Mouse (Mus musculus): ENCODE measurements around the gene Hnmt.
"Not testable (repeated sequence)": the region's sequence is repeated elsewhere in the genome, so short reads cannot be mapped to it uniquely, and the experiment has no call there.

Gene Hnmt

DNA sequence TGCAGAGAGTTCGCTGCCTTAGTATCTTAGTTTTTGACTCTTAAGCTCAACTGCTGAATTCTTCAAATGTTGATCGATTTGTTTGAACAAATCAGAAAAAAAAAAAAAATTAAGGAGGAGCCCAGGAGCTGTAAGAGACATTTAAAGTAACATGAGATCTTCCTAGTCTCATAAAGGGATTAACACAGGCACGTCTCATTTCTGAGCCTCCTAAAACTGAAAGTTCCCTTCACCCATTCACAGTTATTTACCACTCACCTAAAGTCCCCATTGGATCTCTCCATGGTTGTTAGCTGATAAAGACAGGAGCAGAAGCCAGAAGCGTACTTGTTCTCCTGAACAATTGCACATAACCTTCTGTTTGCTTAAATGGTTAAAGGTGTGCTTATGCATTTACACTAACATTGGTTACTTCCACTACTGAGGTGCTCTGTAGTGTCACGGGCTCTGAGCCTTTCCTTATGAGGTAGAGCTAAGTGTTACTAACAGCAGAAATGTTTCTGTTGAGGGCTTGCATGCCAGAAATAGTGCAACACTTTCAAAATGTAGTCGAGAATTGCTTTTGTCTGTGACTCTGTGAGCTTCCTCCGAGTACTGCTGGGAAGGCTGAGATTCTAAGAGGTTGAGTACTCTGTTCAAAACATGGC is at the start of gene Hnmt:
TSS of gene Hnmt (minus strand) at position 51 of the 647 bp plus-strand sequence.
- DNase-seq (ENCODE audit: low read depth in 2 of 2, low spot score in 2 of 2), result no peak

DNA sequence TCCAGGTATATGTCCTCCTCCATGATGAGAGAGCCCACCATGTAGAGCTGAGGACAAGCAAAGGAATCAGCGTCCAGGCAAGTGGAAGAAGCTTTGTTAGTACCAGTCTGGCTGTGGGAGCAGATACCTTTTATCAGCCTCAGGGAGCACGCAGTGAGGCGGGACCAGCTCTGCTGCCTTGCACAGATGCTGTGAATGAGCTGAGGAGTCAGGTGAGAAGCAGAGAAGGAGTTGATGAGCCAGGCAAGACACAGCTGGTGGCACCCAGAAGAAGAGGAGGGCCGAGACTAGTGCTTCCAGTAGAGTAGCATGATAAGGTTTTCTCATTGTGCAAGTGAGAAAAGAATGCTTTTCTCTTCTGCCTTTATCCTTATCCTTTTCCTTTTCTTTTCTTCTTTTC is 47.3 kb upstream of the Hnmt start, which contains the start of gene Tbpl2:
TSS of gene Tbpl2 (minus strand) at position 101 of the 400 bp plus-strand sequence.
- no peak for DNase-seq (ENCODE audit: low read depth in 2 of 2, low spot score in 2 of 2)

DNA sequence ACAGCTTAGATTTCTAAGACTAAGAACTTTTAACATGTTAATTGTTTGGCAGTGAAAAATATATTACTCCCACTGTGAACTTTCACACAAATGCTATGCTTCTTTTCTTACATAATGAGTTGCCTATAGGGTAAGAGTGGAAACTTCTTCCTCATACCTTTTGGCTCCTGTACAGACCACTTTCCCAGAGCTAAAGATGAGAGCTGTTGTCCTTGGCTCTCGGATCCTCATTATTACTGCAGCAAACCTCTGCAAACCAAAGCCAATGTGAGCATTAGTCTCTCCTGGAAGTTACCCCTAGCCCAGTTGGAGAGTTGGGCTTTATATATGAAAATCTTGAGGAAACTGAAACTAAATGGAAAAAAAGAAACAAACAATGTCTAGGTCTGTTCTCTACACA is 41.7 kb upstream of the Hnmt start:
- DNase-seq (ENCODE audit: low read depth in 2 of 2, low spot score in 2 of 2), result no peak

DNA sequence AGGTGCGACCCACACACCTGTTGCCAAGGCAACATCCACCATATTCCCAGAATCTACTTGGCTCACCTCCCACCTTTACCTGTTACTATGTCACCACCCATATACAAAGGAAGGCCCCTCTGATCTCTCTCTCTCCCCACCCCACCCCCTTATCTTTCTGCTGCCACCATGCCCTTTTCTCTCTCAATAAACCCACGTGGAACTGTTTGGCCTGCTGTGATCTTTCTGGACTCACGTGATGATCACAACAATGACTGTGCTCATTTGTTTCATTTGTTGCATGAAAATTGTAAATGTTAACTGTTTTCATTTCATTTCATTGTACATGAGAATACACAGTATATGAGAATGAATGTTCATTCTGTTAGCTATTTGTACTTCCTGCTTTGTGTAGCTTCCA is 1.3 kb upstream of the Hnmt start:
- no peak for DNase-seq (ENCODE audit: low read depth in 2 of 2, low spot score in 2 of 2)

DNA sequence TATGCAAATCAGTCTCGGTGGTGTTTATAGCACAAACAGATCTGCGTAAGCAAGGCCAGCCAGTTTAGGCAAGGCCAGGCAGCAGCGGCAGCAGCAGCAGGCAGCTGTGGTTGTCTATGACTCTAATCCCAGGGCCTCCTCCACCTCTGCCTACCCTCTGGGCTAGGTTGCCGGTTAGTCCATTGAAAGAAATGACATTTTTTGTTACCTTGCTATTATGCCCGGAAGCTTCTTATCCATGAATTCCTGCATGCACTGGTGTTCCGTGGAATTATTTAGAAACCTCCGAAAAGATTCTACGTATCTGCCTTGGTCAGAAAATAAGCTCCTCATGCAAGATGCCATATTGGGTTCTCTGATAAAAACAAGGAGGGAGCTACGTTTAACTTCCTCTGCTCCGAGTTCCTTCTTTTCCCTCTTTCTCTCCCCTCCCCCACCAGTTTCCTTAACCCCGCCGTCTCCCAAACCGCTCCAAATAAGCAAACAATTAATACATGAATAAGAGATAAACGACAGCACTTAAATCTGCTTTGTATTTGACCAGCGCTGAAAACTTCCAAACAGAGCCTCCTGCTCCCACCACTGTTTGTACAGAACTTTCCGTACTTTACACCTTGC is 605 bp downstream of the Hnmt start:
- no peak for DNase-seq (ENCODE audit: low read depth in 2 of 2, low spot score in 2 of 2)

DNA sequence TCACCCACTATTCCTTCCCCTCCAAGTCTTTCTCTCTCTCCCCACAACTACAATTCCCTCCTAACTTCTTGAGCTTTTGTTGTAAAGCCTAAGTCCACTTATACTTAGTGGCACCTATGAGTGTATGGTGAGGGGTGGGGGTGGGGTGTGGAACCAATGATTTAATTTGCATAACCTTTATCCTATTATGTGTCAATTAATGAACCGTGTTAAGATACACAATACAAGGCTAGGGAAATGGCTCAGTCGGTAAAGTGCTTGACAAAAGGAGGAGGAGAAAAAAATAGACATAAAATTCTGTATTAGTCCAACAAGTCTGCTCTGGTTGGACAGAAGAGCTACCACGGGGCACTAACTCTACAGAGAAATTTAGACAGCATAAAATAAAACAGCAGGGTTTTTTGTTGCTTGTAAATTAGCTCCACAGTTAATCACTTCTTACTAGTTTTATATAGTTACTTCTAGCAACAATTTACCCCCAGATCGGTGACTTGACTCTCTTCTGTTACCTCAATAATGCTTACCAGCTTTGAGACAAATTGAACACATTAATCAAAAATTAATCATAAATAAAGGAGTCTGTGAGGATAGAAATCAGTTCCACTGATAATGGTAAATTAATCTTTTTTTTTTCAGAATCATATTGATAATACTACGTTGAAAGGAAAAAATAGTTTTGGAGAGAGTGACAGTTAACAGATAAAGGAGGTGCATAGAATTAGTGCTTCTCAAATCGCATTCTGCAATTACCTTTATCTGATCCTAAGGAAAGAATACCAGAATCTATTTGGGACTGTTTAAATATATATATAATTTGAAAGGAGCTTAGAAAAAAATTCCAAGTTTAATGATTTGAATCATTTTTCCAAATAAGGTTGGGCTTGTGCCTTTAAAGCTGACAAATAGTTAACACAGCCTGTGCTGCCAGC is 1.4 kb downstream of the Hnmt start:
- DNase-seq (ENCODE audit: low read depth in 2 of 2, low spot score in 2 of 2), result no peak

DNA sequence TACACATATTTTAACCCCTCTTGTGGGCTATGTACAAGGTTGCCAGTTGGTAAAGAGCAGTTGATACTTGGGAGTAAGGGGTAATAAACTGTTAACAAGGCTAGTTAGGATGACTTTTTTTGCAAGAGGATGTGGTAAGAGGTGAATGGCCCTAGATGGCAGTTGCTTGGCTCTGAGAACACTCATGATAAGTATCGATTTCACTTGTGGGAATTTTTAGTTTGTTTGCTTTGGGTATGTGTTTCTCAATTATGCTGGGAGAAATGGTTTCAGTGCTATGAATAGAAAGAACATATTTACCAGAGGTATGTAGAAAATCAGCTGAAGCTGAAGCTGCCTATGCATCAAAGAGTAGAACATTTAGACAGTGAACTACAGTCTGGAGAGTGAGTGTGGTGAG is 6.3 kb downstream of the Hnmt start:
- no peak for DNase-seq (ENCODE audit: low read depth in 2 of 2, low spot score in 2 of 2)

DNA sequence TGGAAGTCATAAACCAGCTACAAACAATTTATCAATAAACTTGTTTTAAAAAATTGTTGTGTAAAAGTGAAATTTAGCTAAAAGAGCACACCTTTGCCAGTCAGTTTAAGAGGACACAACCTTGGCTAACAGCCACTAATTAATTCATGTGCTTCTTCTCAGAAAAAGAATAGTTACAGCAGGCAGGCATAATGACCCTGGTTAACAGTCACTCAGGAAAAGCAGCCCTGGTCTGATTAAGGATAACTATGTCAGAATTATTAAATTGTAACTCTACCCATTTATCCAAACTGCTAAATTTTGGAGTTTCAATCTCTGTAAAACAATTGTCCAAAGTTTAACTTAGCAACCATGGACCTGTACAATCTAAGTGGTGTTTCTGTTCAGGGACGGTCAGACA is 8.7 kb downstream of the Hnmt start:
- DNase-seq (ENCODE audit: low read depth in 2 of 2, low spot score in 2 of 2), result no peak

DNA sequence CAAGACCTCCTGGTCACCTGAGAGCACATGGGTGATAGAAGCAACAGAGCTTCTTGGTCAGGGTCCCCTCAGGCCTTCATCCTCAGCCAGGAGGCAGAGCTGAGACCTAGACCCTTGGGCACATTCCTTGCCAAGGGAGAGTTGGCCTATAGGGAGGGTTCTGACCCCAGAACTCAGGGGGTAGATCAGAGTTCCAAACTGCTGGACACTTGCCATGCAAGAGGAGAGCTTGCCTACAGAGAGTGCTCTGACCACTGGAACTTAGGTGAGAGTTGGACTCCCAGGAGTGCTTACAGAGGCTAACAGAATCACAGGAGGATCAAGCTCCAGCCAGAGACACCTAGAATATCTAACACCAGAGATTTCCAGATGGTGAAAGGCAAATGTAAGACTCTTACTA is 29.8 kb downstream of the Hnmt start:
- not testable (repeated sequence) for DNase-seq (ENCODE audit: low read depth in 2 of 2, low spot score in 2 of 2)

DNA sequence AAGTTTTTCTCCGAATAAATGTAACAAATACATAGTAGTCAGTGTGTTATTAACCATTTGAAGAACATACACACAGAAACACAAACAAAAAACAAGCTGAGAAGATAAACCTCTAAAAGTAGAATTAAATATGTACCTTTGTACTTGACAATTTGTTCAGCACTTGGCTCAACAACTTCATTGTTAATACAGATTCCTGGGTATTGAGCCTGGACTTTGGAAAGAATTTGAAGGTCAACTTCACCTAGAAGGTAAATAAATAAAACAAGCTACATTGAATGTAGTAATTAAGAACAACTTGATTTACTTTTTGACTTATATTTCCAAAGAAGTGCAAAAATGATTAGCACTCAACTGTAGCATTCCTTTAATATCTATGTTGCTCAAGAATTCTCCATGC is 30.2 kb downstream of the Hnmt start:
- no peak for DNase-seq (ENCODE audit: low read depth in 2 of 2, low spot score in 2 of 2)

DNA sequence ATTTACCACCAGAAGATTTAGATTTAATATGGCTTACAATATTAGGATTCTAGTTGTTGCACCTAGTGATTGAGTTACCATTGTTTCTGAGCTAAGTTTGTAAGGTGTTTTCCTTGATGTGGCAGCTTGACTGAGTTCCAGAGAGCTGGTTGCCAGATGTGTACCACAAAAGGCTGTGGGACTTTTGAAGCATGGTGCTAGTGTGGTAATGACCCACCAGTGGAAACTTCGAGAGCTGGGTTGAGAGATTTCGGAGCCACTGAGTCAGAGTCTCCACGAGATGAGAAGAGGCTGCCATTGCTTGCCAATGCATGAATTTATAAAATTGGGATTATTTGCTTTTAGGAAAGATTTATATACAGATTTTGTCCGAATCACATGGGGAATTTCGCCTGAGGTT is 34.2 kb downstream of the Hnmt start:
- DNase-seq (ENCODE audit: low read depth in 2 of 2, low spot score in 2 of 2), result no peak

DNA sequence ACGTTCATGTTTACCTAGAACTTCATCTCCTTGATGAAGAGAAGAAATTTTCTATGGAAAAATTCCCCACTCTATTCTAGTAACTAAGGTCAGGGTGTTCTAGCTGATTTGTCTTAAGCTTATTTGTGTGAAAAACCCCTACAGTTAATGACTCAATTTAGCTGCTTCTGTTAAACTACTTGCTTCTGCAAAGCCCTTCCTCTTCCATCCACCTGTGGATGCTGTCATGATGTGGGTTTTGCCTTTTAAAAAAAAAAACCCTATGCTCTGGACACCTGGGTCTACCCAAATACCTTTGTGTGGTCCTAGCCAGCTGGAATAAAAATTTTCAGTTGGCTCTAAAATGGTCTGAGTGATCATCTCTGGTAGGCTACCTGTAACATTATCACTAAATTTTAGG is 49.9 kb downstream of the Hnmt start:
- no peak for DNase-seq (ENCODE audit: low read depth in 2 of 2, low spot score in 2 of 2)

DNA sequence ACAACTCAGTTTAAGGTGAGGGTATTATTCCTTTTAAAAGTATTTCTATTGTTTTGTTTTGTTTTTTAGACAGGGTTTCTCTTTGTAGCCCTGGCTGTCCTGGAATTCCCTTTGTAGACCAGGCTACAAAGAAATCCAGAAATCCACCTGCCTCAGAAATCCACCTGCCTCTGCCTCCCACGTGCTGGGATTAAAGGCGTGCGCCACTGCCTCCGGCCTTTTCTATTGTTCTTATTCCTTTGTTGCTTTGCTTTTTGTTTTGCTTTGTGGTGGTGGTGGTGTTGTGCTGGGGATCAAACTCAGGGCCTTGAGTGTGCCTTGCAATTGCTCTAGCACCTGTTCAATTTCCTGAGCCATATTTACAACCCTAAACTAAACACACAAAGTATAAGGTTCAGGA is 50.4 kb downstream of the Hnmt start:
- DNase-seq (ENCODE audit: low read depth in 2 of 2, low spot score in 2 of 2), result no peak

DNA sequence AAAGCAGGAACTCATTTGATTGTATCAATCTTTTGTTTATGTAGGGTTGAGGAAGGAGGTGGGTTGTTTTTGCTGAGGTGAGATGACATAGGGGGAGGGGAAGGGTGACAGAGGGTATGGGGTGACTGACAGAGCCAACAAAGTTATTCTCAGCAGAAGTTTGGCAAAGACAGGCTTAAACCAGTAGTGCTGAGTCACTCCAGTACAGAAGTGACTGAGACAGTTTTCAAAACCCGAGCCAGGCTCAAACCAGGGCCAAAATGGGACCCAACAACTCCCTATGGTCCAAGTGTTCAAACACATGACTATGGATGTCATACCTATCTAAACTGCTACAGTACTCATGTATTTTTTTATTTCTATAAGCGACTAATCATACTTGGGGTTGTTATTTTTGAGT is 52.4 kb downstream of the Hnmt start:
- no peak for DNase-seq (ENCODE audit: low read depth in 2 of 2, low spot score in 2 of 2)

DNA sequence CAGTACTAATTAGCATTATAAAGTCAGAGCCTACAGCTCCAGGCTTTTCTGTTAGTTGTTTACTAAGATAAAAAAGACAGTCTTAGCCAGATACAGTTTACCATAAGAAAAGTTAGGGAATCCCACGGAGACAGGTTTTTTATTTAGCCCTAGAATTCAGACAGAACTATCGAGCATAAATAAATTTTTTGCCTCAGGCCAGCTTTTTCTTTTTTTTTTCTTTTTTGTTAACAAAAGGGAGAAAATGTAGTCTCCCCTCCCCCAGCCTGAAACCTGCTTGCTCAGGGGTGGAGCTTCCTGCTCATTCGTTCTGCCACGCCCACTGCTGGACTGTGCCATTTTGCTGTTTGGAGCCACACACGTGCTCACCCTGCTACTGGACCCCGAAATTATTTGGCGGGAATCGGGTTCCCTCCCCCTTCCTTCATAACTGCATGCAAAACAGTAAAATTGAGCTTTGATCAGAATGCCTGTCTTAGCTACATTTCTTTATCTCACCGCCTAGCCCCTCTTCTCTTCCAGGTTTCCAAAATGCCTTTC is 59.1 kb downstream of the Hnmt start:
- not testable (repeated sequence) for DNase-seq (ENCODE audit: low read depth in 2 of 2, low spot score in 2 of 2)

DNA sequence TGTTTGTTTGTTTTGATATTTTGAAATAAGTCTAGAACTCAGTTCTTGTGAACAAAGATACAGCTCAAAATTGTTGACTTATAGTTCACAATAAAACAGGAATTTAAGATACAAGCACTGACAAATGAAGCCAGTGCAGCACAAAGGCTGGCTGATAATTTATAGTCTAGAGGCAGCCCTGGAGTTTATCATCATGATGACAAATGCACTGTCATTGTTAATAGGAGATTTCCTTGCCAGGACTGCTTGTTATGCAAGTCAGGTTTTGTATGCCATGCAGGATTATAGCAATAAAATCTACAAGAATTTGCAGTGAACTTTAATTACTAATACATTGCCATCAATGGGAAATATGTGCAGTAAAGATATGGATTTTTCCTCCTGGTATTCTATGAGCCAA is 61.9 kb downstream of the Hnmt start:
- DNase-seq (ENCODE audit: low read depth in 2 of 2, low spot score in 2 of 2), result no peak

DNA sequence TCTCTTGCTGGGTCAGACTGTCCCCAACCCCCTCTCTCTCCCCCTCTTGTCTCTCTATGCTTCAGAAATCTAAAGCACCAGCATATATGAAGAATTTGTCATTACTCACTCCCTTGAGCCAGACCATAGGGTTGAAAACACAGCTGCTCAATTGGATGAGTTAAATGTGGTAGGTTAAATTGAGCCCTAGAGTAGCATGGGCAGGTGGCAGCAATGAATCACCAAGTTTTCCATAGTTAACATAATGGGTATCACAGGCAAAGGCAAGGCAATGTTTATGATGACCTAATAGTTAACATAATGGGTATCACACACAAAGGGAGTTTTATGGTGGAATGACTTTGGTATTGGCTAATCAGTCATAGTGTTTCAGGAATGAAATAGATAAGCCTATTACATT is 65.9 kb downstream of the Hnmt start:
- no peak for DNase-seq (ENCODE audit: low read depth in 2 of 2, low spot score in 2 of 2)

DNA sequence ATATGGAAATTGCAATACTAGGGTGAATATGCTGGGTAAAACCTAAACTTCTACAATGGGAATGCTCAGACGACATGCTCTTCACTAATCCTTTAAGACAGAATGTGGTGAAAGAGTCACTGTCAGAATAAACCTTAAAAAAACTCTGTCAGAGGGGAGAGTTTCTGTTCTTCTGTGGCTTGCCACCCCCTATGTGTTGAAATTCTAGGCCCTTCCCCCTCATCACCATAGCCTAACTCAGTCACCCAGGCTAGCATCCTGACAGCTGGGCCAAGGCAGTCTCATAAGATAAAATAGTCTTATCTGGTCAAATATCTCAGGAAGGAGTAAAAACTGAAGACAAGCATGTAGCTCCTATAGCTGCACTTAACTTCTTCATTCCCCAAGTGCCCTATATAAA is 66.3 kb downstream of the Hnmt start:
- DNase-seq (ENCODE audit: low read depth in 2 of 2, low spot score in 2 of 2), result no peak

DNA sequence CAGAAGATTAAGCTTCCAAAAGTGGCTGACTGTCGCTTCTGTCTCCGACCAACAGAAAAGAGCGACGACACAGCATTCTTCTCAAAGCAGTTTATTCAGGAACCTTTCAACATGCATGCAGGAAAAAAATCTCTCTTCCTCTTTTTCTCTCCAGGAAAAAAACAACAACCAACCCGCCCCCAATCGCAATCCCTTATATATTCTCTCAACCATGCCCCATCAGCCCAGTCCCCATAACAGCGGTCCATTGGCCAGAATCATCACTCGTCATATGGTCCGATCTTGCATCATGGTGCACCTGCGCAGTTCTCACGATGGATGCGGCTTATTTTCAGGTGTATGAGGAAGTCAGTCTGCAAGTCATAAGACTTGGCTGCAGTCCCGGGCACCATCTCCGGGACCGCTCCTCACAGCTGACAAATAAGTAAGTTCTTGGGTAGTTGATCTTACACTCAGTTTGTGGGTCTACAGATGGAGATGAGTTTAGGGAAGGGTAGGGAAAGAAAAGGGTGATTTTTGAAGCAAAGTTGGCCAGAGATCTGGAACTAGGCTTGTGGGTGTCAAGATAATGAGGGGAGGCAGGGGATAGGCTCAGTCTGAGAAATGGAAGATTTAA is 88.4 kb downstream of the Hnmt start:
- not testable (repeated sequence) for DNase-seq (ENCODE audit: low read depth in 2 of 2, low spot score in 2 of 2)
